Mouse (Mus musculus): ENCODE measurements at regions not wholly inside any gene's neighbourhood (a gene's known extent, or its start where the extent isn't known, plus 50 kb on each side); places are given as distances from the start of the nearest gene placed in this dataset.

DNA sequence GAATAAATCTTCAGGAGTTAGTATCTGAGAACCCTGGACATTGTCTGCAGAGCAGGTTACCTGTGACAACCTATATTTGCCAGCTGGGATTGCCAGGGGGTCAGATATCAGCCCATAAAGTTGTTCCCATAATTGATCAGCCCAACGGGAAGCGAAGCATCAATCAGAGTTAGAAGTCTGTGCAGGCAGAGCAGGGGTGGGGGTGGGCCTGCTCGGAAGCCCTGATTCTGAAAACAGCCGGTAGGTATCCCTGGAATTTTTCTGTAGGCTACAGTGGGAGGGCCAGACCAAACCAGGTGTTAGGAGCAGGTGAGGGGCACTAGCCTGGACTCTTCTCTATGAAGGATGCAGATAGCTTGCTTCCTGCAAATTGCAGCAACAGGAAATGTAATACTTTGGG is 427.2 kb downstream of the Wdr11 start:
- no peak; the same call in 1 of the 2 replicates for ATAC-seq (ENCODE audit: poor library complexity, severe bottlenecking)

DNA sequence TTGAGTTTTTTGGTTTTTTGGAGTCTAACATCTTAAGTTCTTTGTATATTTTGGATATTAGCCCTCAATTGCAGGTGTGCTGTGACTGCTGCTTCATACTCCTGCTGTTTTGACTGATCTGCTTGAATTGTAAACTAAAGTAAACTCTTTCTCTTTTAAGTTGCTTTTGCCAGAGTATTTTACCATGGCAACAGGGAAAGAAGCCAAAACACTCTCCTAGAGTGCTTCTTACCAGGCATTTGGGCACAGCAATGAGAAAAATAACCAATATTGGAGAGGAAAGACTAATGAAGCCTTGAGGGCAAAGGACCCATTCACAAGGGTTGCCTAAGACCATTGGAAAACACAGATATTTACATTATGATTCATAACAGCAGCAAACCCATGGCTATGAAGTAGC is 437.3 kb downstream of the Wdr11 start:
- ATAC-seq (ENCODE audit: poor library complexity, severe bottlenecking) = no peak

DNA sequence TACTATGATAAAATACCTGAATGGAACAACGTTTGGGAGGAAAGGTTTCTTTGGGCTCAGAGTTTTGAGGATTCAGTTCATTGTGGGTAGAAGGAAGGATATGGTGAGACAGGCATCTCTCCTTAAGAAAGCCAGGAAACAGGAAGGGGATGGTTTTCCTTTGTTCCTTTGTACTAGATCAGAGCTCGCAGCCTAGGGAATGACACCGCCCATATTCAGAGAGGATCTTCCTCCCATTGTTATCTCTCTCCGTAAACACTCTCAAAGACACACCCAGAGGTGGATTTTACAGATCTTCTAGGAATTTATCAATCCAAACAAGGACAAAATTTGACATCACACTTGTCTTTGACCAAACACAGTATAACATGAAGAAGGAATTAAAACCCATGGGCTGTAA is 439.0 kb downstream of the Wdr11 start:
- ATAC-seq (ENCODE audit: poor library complexity, severe bottlenecking) = no peak

DNA sequence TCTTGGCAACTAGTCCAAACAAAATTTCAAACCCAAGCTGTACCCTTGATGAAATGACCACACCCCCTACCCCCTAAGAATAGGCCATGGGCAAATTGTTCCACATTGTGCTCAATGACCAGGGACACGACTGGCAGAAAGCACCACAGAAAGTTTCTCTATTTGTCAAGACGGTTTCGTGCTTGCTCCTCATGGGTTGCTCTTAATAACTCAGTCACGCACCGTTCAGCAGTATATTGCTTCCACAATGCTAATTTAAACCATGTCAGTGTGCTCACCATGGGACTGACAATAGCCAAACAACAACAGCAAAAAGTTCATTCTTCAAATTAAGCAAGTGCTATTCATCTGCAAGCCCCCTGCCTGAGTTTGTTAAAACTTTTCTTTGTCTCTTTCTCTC is 444.6 kb downstream of the Wdr11 start:
- ATAC-seq (ENCODE audit: poor library complexity, severe bottlenecking) = no peak

DNA sequence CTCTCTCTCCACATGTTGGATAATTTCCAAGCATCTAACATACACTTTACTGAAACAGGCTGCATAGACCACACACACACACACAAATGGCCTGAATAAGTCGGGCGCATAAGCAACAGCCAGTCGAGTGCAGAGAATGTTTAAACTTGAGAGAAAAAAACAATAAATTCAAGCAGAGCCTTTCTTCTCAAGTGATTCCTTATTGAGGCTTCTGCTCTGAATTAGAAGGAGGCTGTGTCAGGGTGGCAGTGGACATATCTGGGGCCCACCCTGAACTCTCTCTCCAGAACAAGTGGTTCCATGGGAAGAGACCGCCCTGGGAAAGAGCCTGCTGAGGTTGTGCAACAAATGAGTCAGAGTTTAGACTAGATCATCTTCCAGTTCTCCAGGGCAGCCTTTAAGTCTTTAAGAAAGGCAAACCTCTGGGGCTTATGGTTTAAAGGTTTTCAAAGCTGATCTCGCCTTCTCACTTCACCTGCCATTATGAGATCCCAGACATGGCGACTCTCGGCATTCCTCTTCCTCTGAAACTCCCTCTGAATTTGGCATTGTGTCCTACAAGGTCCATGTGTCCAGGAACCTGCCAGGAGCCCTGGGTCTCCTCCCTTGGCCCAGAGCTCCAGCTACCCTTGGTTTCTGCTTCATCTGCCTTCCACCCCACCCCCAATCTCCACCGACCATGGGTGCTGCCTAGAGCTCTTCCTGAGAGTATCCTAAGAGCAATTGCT is 445.3 kb downstream of the Wdr11 start:
- no peak for ATAC-seq (ENCODE audit: poor library complexity, severe bottlenecking)

DNA sequence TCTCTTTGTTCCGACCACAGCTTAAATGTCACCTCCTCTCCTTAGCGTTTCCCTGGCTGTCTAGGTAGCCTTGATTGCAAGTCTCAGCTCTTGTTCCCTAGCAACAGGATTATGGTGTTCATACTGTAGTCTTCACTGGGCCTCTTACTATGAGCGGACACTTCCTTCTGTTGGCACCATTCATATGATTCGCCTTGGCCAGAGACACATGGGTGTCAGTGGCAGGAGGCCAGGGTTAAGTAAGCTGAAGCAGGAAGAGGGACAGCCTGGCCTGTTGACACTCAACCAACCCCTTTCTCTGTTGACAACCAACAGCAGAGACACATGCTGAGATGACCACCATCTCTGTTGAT is 445.9 kb downstream of the Wdr11 start:
- no peak for ATAC-seq (ENCODE audit: poor library complexity, severe bottlenecking)

DNA sequence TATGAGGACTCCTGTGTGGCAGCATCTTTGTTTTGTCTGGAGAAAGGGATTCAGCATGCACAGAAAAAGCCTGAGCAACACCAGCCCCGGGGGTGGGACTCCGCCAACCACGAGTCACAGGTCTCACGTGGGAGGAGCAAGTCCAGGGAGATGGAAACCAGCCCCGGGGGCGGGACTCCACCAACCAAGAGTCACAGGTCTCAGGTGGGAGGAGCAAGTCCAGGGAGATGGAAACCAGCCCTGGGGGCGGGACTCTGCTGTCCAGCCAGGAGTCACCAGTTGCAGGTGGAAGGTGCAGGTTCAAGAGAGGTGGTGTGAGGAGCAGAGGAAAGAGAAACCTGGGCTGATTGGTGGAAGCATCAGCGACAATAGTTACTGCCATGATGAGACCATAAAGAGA is 448.9 kb downstream of the Wdr11 start:
- ATAC-seq (ENCODE audit: poor library complexity, severe bottlenecking) = no peak

DNA sequence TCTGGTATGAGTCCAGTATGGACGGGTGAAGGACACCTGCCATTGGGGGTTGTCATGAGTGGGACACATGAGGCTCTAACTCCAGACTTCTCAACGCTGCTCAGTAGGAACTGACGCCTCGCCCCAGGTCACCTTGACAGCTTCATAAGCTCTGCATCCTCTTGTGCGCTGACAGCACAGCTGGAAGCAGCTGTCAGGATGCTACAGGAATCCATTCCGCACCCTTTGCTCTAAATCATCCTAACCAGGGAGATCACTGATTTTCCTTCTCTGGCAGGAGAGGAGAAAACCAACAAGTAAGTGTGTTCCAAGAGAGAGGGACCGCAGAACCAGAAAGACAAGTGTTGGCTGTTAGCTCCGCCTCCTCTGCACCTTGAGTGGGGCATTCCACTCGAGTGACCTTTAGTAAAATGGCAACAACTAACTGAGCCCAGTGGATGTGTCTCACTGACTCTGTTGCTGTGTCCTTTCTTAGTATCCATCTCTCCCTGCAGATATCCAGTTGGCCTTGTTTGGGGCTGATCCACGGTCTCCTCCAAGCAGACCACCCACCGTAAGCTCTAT is 449.8 kb downstream of the Wdr11 start:
- ATAC-seq (ENCODE audit: poor library complexity, severe bottlenecking) = no peak

DNA sequence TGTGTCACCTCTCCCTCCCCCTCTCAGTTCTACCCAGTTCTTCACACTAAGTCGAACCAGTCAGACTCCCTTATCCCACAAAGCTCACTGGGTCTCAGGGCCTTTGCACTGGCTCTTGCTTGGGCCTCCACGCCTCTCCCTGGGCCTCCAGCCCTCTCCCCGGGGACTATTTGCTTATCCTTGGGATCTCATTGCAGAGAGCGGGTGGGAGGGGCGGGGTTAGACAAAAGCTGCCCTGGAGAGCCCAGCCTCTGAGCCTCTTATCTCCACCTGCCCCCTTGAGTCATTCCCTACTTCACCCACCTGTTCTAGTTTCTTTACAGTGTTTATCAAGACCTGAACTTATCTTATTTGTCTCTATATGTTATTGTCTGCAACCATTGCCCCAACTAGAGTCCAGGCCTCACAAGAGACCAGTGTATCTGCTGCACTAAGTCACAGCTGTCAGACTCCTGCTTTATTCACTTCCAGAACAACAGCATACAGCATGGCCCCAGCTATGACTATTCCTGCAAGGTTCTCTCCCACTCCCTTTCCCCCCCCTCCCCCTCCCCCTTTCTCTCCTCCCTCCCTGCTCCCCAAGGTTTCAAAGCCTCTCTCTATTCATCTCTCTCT is 450.7 kb downstream of the Wdr11 start:
- no peak for ATAC-seq (ENCODE audit: poor library complexity, severe bottlenecking)

DNA sequence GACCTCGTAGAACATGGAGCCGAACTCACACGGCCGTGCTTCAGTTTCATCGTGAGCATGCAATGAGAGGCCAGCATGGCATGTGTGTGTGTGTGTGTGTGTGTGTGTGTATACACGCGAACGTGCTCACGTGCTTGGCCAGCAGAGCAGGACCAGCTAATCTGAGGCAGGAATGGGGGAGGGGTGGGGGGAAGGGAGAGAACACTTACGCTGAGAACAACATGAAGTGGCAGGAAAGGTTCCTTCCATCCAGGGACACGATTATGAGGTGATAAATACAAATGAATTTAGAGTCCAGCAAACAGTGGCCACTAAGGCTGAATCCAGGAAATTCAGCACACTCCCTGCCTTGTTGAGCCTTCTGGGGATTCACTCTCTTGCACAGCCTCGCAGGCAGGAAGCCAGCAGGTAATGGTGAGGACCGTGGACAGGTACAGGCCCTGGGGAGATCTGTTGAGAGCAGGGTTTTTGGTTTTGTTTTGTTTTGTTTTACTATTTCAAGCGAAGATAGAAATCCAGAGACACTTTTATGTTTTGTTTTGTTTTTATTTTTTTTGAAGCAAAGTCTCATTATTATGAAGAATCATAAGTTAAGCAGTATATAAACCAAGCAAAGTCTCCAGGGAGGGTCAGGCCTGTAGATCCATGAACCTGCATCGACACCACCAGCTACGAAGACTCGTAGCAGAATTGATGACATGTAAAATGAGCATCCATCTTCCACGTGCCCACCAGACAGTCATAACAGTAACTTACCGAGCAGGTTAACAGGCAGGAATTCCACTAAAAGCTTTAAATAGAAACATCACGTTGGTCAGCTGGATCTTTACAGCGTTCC is 452.0 kb downstream of the Wdr11 start:
- no peak for ATAC-seq (ENCODE audit: poor library complexity, severe bottlenecking)

DNA sequence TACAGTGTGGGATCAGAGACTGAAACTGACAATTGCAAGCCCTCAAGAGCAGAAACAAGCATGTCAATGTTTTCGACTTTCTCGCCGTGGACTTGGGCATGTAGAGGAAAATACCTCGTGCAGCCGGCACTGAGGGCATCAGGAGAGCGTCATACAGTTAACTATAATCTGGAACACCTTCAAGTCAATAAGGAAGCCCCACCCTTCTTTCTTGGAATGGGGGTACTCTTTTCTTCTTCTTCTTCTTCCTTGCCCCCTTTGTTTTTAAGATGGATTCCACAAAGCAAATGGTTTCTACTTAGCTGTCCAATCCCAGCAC is 452.5 kb downstream of the Wdr11 start:
- ATAC-seq (ENCODE audit: poor library complexity, severe bottlenecking) = no peak

DNA sequence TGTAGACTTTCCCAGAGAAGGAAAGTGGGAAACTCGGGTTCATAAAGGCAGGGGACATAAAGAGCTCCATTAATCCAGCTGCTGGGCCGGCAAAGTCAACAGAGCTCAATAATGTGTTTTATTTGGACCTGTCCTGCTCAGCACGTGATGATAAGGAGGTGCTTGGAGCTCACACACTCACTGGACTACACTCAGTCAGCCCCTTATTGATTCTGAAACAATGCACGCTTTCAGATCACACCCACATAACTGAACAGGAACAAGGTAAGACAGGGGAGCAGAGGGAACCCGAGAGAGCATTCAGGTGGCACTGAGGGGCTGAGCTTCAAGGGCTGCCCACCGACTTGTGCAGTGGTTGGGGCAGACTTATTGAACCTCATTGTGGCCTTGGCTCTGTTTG is 452.9 kb downstream of the Wdr11 start:
- no peak for ATAC-seq (ENCODE audit: poor library complexity, severe bottlenecking)

DNA sequence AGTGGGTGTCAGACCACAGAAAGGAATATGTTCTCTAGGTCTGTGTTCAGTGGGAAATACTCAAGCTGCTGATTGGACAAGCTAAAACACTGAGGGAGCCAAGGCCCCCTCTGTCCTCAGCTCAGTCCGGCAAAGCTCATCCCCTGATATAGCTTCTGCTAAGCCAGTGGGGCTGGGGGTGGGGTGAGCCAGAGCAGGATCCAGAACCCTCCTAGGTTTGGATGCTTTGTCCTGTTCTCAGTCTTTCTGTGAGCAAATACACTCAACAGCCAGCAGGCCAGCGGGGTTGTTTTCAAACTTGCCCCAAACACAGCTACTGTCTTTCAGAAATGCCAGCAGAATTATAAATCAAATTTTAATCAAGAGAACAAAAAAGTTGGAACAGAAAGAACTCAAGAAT is 454.4 kb downstream of the Wdr11 start:
- no peak for ATAC-seq (ENCODE audit: poor library complexity, severe bottlenecking)

DNA sequence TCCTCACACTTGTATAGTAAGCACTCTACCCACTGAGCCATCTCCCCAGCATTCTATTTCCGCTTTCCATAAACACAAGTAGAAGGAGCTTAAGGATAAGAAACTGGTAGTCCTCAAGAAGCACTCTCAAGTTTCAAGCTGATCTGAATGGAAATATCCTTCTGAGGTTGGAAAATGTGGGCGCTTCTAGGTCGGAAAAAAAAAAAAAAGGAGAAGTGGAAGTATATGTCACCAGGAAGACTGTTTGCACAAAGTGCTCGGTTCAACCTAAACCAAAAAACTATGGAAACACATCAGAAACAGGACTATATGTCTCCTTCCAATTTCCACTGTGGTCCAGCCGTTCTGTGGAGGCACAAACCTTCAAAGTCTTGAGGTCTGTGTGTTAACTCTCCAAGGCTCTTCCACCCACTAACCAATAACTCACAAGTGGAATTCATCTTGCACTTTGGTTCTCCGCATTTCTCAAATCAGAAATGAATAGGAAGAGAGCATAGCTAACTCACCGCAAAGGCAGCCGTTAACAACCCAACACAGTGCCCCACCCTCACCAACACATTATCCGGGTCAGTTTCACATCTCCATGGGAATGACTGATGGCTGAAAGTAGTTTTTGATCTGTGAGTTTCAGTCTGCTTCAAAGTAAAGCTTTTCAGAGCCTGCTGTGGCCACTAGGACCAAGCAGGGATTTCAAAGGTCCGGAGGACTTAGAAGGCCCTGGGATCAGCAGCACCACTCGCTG is 455.8 kb downstream of the Wdr11 start:
- peak; percentile 73 for ATAC-seq (ENCODE audit: poor library complexity, severe bottlenecking)

DNA sequence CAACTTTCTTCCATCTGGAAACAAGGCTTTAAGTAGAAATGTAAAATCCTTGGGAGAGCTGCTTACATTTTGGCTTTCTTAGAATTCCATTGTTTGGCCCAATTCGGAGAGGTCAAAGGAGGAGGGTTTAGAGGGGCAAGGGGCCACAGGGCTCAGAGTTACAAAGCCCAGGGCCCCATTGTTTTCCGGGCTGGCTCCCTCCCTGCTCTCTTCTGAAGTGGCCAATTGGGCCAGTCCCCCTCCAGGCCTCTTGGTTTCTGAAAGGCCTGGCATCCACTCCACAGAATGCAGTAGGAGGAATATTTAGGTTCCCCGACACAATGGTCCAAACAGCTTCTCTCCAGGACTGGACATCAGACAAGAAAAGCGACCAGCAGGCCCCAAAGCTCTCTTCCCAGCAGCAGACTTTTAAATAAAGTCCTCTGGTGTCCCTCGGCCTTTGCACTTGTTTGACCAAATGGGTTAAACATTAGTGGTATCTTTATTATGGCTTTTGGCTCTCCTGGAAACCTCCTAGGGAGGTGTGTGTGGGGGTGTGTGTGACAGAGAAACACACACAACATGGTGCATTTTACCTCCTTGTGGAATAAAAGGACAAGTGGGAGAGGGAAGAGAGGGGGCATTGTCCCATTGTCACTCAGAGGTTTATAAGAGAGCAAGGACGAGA is 456.6 kb downstream of the Wdr11 start:
- ATAC-seq (ENCODE audit: poor library complexity, severe bottlenecking) = no peak

DNA sequence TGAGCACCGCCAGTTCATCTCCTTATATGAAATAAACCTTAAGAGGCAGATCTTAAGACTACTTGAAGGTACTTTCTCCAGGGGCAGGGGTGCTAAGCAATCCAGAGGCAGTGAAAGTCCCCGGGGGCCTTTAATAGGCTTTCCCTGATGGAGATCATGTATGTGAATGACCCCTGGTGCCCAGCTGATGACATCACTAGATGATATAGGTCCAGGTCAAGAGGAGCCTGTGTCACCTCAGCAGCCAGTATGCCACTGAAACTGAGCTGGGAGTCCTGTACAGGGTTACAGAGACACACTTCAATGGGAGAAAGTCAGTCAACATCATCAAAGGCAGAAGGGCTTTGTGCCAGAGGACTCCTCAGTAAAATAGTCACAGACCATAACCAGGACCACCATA is 457.8 kb downstream of the Wdr11 start:
- no peak for ATAC-seq (ENCODE audit: poor library complexity, severe bottlenecking)

DNA sequence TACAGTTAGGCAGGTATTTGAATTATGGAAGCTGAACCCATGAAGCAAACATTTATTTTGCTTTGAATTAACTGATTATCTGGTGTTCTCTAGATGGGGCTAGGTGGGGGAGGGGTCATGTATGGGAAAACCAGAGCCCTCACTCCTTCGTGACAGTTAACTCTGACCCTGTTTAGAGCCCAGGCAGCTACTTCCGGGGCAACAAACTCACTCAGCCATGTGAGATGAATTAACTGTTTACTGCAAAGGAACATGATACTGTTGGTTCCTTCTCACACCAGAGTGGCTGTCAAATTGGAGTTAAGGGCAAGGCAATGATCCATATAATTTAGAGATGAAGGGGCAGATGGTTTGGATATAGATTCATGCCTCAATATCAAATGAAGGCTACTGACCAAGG is 458.5 kb downstream of the Wdr11 start:
- ATAC-seq (ENCODE audit: poor library complexity, severe bottlenecking) = no peak

DNA sequence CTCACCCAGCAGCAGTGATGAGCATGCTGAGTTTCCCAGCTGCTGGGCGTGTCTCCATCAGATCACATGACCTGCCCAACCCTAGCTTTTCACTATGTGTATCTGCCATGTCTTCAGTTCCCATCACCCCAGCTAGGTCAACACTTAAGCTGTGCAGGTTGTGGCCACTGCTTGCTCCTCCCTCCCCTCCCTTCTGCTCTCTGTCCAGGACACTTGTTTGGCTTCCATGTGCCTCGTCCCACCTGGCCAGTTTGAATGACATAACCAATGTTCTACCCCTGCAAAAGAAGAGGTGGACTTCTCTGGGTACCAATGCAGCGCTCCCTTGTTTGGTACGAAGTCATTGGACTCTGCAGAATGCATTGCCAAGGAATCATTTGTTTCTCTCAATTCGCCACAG is 460.7 kb downstream of the Wdr11 start:
- ATAC-seq (ENCODE audit: poor library complexity, severe bottlenecking) = no peak

DNA sequence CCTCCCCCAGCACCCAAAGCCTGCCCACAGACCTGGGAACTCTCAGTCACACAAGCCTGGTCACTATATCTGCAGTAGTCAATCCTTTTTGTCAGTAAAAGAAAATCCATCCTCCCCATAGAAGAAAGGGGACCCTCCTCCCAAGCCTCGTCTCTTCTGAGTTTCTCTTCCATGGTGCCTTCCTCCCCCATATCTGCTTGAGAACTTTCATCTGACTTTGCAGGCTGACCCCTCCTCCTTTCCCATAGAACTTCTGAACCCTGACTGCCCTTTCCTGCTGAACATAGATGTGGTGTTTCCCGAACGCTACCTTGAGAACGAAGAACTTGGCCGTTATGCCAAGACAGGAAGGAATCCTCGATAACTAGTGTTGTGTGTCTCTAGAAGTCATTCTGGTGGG is 462.5 kb downstream of the Ate1 start:
- ATAC-seq (ENCODE audit: poor library complexity, severe bottlenecking) = no peak

DNA sequence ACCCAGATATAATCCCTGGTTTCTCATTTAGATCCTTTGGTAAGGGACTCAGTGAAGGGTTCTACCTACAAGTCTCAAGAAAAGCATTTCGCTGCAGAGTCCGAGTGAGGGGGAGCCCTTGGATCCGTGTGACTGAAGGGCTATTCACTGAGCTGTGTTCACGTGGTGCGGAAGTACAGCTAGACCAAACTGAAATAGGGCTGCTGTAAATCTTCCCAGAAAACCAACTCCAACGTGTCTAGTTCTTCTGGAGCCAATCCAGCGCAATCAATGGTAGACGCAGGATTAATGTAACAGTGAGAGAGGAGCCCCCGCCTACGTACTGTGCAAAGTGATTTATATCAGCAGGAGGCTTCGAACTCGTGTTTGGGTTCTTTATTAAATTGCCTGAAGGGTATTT is 461.9 kb downstream of the Ate1 start:
- no peak for ATAC-seq (ENCODE audit: poor library complexity, severe bottlenecking)
